Mouse (Mus musculus) E14TG2a.4 (cell line): ENCODE measurements around the gene Taf9b.

Experiments
- CTCF ChIP-seq: conservative IDR thresholded peaks from 2 replicates; pipeline ENCODE4 v1.5.1; 2014; ENCODE audit warnings: low read length
- NANOG ChIP-seq: IDR thresholded peaks from 2 replicates; pipeline ENCODE4 v1.6.1; 2014; ENCODE audit warnings: borderline replicate concordance, low read length, mixed read lengths

DNA sequence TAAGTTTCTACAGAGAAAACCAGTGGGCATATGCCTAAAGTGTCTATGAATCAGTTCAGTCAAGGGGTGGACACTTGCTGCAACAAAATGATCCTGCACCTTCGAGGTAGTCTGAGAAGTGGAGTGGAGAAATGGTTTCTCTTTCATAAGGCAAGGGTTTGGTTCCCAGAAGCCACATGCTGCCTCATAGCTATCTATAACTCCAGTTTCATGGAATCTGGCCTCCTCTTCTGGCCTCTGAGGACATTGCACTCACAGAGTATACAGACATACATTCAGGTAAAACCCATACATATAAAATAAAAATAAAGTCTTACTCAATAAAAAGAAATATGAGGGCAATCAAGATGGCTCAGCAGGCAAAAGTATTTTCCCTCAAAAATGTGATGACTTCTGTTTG is 55.9 kb downstream of the Taf9b start:
- peak; percentile 20 for TF ChIP-seq CTCF
- no peak for TF ChIP-seq NANOG
